Comparison of ENCODE assay signal across 12 mouse cellular contexts in the genomic region with DNA sequence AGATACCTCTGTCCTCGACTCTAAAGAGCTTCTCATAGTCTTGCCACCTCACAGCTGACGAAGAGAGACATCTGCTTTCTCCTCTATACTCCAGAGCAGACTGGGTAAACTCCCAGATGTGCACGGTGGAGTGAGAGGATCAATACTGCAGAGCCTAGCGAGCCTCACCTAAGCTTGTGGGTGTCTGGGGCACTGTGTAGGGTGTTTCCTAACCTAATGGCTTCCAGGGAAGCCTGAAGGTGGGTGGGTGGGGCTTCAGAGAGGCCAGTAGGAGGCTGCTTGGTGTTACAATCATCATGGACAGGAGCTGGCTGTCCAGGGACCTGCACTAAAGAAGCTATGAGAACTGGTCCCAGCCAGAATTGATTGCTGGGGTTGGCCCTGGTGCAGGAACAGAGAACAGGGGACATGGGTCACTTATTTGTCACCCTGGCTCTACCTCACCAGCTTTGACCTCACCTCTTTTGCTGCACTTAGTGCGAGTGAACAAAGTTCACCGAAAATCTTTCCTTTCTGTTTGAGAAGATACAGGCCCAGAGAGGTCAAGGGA. TPM values are rescaled to one million over a fixed set of nuclear protein-coding genes. Genes with fewer than 3 reads are reported as not detected.
DNase-seq lines count a peak whose midpoint lies in the region; ATAC-seq and TF ChIP-seq lines count a peak whose summit lies in the region.
"Had no signal": no experiment of that assay in that cellular context is flagged by ENCODE, and none has a peak within 500 bp of the region (broad histone marks: within the 10 kb centered on the region; RNA-seq: fewer than 3 reads in every experiment).

No protein-coding gene starts in this region.

- no peak overlapping the region for H3K4me3 ChIP-seq in kidney, embryonic 15.5 days (replicated peaks)
- no peak overlapping the region for H3K4me3 ChIP-seq in neural tube, embryonic 12.5 days
- H3K4me3 ChIP-seq in liver, embryonic 13.5 days (replicated peaks), result no peak overlapping the region
- no peak overlapping the region for H3K4me3 ChIP-seq in thymus, adult 2 months (ENCODE audit: control insufficient read depth, insufficient read depth, low read length)
- H3K4me3 ChIP-seq: embryonic facial prominence, embryonic 13.5 days had no signal

- ATAC-seq in kidney, embryonic 15.5 days (replicated peaks; ENCODE audit: low FRiP score), result no peak
- no peak for ATAC-seq in neural tube, embryonic 12.5 days (ENCODE audit: low FRiP score, low read depth)
- ATAC-seq in liver, embryonic 13.5 days (ENCODE audit: low read depth), result peak; percentile 30; the same call in 1 of the 2 replicates

- TF ChIP-seq CTCF in thymus, adult 2 months (IDR thresholded peaks at IDR 0.05; ENCODE audit: borderline replicate concordance, control insufficient read depth, extremely low read depth, insufficient read depth, low read length, poor library complexity), result no peak

- H3K9me3 ChIP-seq in kidney, embryonic 15.5 days (replicated peaks), result 0 out of 2 replicates have a peak, but pooled peaks cover 3% of the 10 kb centered on the region
- no peaks in the 10 kb centered on the region for H3K9me3 ChIP-seq in neural tube, embryonic 12.5 days
- H3K9me3 ChIP-seq in liver, embryonic 13.5 days (replicated peaks), result no peaks in the 10 kb centered on the region
- H3K9me3 ChIP-seq: embryonic facial prominence, embryonic 13.5 days; G1E had no signal

- 50% methylated on average over 6 of the region's 6 CpGs for WGBS in kidney, embryonic 15.5 days
- WGBS in neural tube, embryonic 12.5 days, result 74% methylated on average over 6 of the region's 6 CpGs
- WGBS in liver, embryonic 13.5 days (ENCODE audit: insufficient replicate concordance), result 51% methylated on average over 6 of the region's 6 CpGs
- WGBS in thymus, adult 2 months, result 88% methylated on average over 6 of the region's 6 CpGs

- H3K9ac ChIP-seq in kidney, embryonic 15.5 days, result no peak overlapping the region
- no peak overlapping the region for H3K9ac ChIP-seq in neural tube, embryonic 12.5 days
- H3K9ac ChIP-seq in liver, embryonic 13.5 days, result no peak overlapping the region

- H3K27ac ChIP-seq in kidney, embryonic 15.5 days, result peak overlapping the region; percentile 69; the same call in 1 of the 2 replicates
- H3K27ac ChIP-seq in neural tube, embryonic 12.5 days, result peak overlapping the region; percentile 34; the same call in 1 of the 2 replicates
- H3K27ac ChIP-seq in liver, embryonic 13.5 days, result no peak overlapping the region
- no peak overlapping the region for H3K27ac ChIP-seq in thymus, adult 2 months (ENCODE audit: control insufficient read depth, insufficient read depth, low read length)

- no peak for DNase-seq in kidney, postnatal 36 days
- no peak for DNase-seq in neural tube, embryonic 10.5 days (ENCODE audit: extremely low spot score, low spot score)
- DNase-seq in liver, embryonic 13.5 days, result no peak
- no peak for DNase-seq in layer of hippocampus, adult 8-10 months (ENCODE audit: low spot score in 2 of 2)
- no peak for DNase-seq in thymus, adult 2 months
- DNase-seq: cerebellum, adult 11-12 months; right cerebral cortex, postnatal 14 days had no signal

- no peak overlapping the region for H3K4me2 ChIP-seq in kidney, embryonic 15.5 days
- no peak overlapping the region for H3K4me2 ChIP-seq in neural tube, embryonic 12.5 days (replicated peaks)
- no peak overlapping the region for H3K4me2 ChIP-seq in liver, embryonic 13.5 days
- H3K4me2 ChIP-seq: embryonic facial prominence, embryonic 13.5 days; midbrain, embryonic 11.5 days had no signal

- no peaks in the 10 kb centered on the region for H3K36me3 ChIP-seq in kidney, embryonic 15.5 days
- H3K36me3 ChIP-seq in neural tube, embryonic 12.5 days, result no peaks in the 10 kb centered on the region
- H3K36me3 ChIP-seq in liver, embryonic 13.5 days, result no peaks in the 10 kb centered on the region
- H3K36me3 ChIP-seq in thymus, adult 2 months (ENCODE audit: control insufficient read depth, insufficient read depth, low read length), result no peaks in the 10 kb centered on the region
- H3K36me3 ChIP-seq: embryonic facial prominence, embryonic 13.5 days; G1E had no signal

- TF ChIP-seq POLR2A in thymus, adult 2 months (IDR thresholded peaks at IDR 0.05; ENCODE audit: control insufficient read depth, extremely low read depth, insufficient read depth, low read length, poor library complexity), result no peak

- H3K4me1 ChIP-seq in kidney, embryonic 15.5 days, result peaks cover 65% of the 10 kb centered on the region
- H3K4me1 ChIP-seq in neural tube, embryonic 12.5 days, result peaks cover 57% of the 10 kb centered on the region
- H3K4me1 ChIP-seq in liver, embryonic 13.5 days (replicated peaks), result peaks cover 31% of the 10 kb centered on the region
- H3K4me1 ChIP-seq in thymus, adult 2 months (replicated peaks; ENCODE audit: control insufficient read depth, insufficient read depth, low read length), result no peaks in the 10 kb centered on the region

- peaks cover 34% of the 10 kb centered on the region for H3K27me3 ChIP-seq in kidney, embryonic 15.5 days
- 0 out of 2 replicates have a peak, but pooled peaks cover 8% of the 10 kb centered on the region for H3K27me3 ChIP-seq in neural tube, embryonic 12.5 days (replicated peaks)
- H3K27me3 ChIP-seq in liver, embryonic 13.5 days, result peaks cover 61% of the 10 kb centered on the region
- H3K27me3 ChIP-seq in thymus, adult 2 months (ENCODE audit: control insufficient read depth, insufficient read depth, low read length), result no peaks in the 10 kb centered on the region

RNA-seq across cellular contexts. Expression of gene Tle3, which starts 57.5 kb away (rescaled TPM):
- polyA plus RNA-seq in kidney, embryonic 15.5 days (2015; fragmentation: Nextera tagmentation; extraction: Ambion mirVana), result 26.1 and 30.9 TPM in 2 replicates
- 55.5 and 58.7 TPM in 2 replicates for polyA plus RNA-seq in neural tube, embryonic 12.5 days (2016; fragmentation: Nextera tagmentation; extraction: Ambion mirVana)
- 3.7 and 3.8 TPM in 2 replicates for polyA plus RNA-seq in liver, embryonic 13.5 days (2015; fragmentation: Nextera tagmentation; extraction: Ambion mirVana)
- 10 to 100 TPM; 47.8 to 62.3 (median 56.9) TPM for total RNA-seq in layer of hippocampus, adult 8-10 months (2022)
- polyA plus RNA-seq in thymus, adult 2 months (2012; rRNA removed), result 205 and 254 TPM in 2 replicates

Comparison
In these comparisons a context has a peak if more than half of its experiments do, and no peak if none do; other contexts are left out.
1. H3K27ac ChIP-seq: peak in kidney, embryonic 15.5 days (single experiment) and neural tube, embryonic 12.5 days (single experiment); none in liver, embryonic 13.5 days (single experiment) and thymus, adult 2 months (single experiment).